Mouse (Mus musculus): ENCODE measurements around the gene Wwox. TPM values are rescaled to one million over a fixed set of nuclear protein-coding genes. Genes with fewer than 3 reads are reported as not detected.

The Wwox gene
- polyA plus RNA-seq, 1 experiment: not detected

DNA sequence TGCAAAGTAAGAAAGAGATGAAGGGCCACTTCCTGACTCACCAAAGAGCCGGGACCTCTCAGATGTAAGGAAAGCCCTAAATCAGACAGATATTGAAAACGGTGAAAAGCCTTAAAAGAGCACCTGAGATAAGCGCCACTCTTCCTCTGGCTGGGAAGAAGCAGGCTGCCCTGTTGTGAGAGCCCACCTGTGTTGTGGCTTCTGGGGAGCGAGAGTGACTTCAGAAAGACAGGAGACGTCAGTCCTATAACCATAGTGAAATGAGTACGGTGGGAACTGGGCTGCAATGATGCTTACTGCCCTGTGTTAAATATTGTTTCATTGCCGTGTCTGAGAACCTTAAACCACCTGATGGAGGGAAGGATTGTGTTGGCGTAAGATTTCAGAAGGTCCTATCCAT lies 431.0 kb downstream of the Wwox start:
- 97% methylated on average over 8 of the region's 8 CpGs for WGBS
- H3K4me3 ChIP-seq (ENCODE audit: insufficient read depth, low read depth, low read length): no peak overlapping the region
- H3K27ac ChIP-seq (ENCODE audit: insufficient read depth, low read depth, low read length): no peak overlapping the region
- TF ChIP-seq CTCF (IDR thresholded peaks at IDR 0.05; ENCODE audit: insufficient read depth, low read depth, low read length) (no peak), POLR2A (IDR thresholded peaks at IDR 0.05; ENCODE audit: insufficient read depth, low read depth, low read length) (no peak)
- 0 out of 2 replicates have a peak, but pooled peaks cover 2% of the 10 kb centered on the region for H3K4me1 ChIP-seq (ENCODE audit: control insufficient read depth, insufficient read depth, low read length)

- Histone ChIP-seq H3K4me1 (ENCODE audit: control insufficient read depth, insufficient read depth, low read length) (peaks cover 5% of the 10 kb centered on the region; the same call in 1 of the 2 replicates), H3K27ac (ENCODE audit: insufficient read depth, low read depth, low read length) (no peak overlapping the region), H3K4me3 (ENCODE audit: insufficient read depth, low read depth, low read length) (no peak overlapping the region)
- WGBS: 46% methylated on average over 3 of the region's 3 CpGs
- TF ChIP-seq POLR2A (IDR thresholded peaks at IDR 0.05; ENCODE audit: insufficient read depth, low read depth, low read length) (no peak), CTCF (IDR thresholded peaks at IDR 0.05; ENCODE audit: insufficient read depth, low read depth, low read length) (no peak)
Measured at GRCm38 (mm10) chr8:114872491-114872890, 433.0 kb downstream of the Wwox start.

DNA sequence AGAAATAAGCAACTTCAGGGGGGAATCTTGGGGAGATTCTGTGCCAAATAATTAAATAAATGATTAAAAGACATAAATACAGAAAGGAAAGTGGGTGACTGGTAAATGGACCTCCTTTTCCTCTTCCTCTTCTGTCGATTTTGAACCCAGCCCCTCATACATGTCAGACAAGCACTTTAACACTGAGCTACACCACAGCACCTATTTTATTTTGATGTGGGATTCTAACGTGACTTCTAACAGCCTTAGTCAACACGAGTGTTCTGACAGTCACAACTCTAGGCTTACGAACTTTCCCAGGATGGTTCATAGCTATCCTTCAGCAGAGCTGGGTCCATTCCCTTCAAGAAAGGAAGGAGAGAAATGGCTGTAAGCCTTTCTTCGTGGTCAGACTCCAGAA lies 435.7 kb downstream of the Wwox start:
- WGBS: 83% methylated on average over 5 of the region's 5 CpGs
- Histone ChIP-seq H3K27ac (ENCODE audit: insufficient read depth, low read depth, low read length) (no peak overlapping the region), H3K4me3 (ENCODE audit: insufficient read depth, low read depth, low read length) (no peak overlapping the region), H3K4me1 (ENCODE audit: control insufficient read depth, insufficient read depth, low read length) (peaks cover 5% of the 10 kb centered on the region; the same call in 1 of the 2 replicates)
- TF ChIP-seq CTCF (IDR thresholded peaks at IDR 0.05; ENCODE audit: insufficient read depth, low read depth, low read length) (no peak), POLR2A (IDR thresholded peaks at IDR 0.05; ENCODE audit: insufficient read depth, low read depth, low read length) (no peak)

DNA sequence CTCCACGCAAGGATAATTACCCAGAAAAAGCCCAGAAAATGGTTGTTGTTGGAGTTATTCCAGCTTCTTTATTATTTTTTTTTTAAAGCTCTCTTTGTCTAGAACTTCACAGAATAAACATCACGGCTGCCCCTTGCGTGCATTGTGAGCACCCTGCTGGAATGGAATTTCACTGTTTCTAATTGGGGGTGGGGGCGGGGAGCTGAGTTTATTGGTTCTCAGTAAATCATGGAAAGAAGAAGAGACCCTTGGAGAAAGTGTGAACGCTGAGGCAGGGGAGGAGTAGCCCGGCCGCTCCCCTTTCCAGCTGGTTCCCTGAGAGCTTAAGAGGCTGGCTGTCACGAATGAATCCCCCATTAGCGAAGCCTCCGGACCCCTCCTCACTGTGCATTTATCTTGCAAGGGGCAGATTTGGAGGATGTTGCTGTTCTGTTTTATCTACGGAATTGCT lies 436.7 kb downstream of the Wwox start:
- Histone ChIP-seq H3K4me3 (ENCODE audit: insufficient read depth, low read depth, low read length) (no peak overlapping the region), H3K4me1 (ENCODE audit: control insufficient read depth, insufficient read depth, low read length) (peaks cover 5% of the 10 kb centered on the region; the same call in 1 of the 2 replicates), H3K27ac (ENCODE audit: insufficient read depth, low read depth, low read length) (no peak overlapping the region)
- TF ChIP-seq CTCF (IDR thresholded peaks at IDR 0.05; ENCODE audit: insufficient read depth, low read depth, low read length): no peak
- no peak for TF ChIP-seq POLR2A (IDR thresholded peaks at IDR 0.05; ENCODE audit: insufficient read depth, low read depth, low read length)
- WGBS: 24% methylated on average over 11 of the region's 11 CpGs

DNA sequence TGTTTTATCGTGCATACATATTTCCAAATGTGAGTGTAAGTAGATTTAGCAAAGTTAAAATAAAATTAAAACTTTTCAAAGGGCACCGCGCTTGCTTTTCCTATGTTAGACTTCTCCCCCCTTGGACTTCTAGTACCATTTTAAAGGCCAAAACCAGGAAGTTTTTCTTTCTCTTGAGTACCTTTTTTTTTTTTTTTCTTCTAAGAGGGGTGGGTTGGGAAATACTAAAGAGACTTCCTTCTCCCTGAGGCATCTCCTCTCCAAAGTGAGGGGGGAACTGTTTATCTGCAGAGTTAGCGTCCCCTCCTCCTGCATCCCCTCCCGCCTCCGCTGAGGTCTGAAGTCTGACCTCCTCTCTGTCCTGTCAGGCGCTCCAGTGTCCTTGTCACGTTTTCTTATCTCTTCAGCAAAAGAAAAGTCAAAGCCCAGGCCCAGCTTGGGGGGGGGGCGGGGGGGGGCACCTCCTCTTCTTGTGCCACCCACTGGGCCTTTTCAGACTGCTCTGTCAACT lies 437.3 kb downstream of the Wwox start:
- TF ChIP-seq POLR2A (IDR thresholded peaks at IDR 0.05; ENCODE audit: insufficient read depth, low read depth, low read length) (no peak), CTCF (IDR thresholded peaks at IDR 0.05; ENCODE audit: insufficient read depth, low read depth, low read length) (no peak)
- Histone ChIP-seq H3K4me3 (ENCODE audit: insufficient read depth, low read depth, low read length) (no peak overlapping the region), H3K4me1 (ENCODE audit: control insufficient read depth, insufficient read depth, low read length) (peaks cover 8% of the 10 kb centered on the region), H3K27ac (ENCODE audit: insufficient read depth, low read depth, low read length) (no peak overlapping the region)
- WGBS: 75% methylated on average over 9 of the region's 9 CpGs

- TF ChIP-seq POLR2A (IDR thresholded peaks at IDR 0.05; ENCODE audit: insufficient read depth, low read depth, low read length) (no peak), CTCF (IDR thresholded peaks at IDR 0.05; ENCODE audit: insufficient read depth, low read depth, low read length) (no peak)
- Histone ChIP-seq H3K27ac (ENCODE audit: insufficient read depth, low read depth, low read length) (no peak overlapping the region), H3K4me3 (ENCODE audit: insufficient read depth, low read depth, low read length) (no peak overlapping the region), H3K4me1 (ENCODE audit: control insufficient read depth, insufficient read depth, low read length) (peaks cover 12% of the 10 kb centered on the region)
- 92% methylated on average over 10 of the region's 10 CpGs for WGBS
Measured at GRCm38 (mm10) chr8:114877234-114877633, 437.8 kb downstream of the Wwox start.

DNA sequence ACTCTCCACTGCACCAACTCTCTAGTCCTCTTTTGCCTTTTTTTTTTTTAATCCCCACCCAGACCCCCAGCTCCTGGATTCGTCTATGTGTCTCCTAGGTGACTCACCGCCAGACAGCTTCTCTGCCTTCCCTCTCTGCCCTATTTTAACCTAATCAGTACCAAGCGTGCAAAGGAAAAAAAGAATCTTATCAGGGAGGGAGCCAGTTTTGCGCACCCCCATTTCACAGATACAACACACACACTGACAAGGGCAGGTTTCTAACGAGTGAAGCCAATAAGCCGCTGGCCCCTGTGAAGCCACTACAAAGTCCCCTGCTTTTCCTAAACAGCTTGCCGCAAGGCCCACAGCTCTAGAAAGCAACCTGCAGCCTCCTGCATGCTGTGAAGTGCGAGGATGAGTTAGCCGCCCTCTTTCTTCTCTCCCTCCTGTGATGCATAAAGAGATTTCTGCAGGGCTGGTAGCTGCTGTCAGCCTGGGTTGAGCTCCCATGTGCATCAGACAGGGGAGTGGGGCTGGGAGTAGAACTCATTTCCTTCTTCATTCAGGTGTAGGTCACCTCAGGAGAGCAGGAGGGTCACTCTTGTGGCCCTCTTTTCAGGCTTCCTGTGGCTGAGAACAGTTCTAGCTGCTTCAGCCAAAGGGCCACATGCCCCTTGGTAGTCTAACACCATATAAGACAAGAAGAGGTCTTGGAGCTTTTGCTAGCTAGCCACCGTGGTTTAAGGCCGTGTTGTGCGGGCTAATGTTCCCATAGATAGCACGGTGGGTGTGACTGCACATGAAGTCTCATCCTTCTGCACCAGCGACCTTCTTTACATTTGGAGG lies 439.2 kb downstream of the Wwox start:
- 91% methylated on average over 14 of the region's 14 CpGs for WGBS
- peaks cover 10% of the 10 kb centered on the region for H3K4me1 ChIP-seq (ENCODE audit: control insufficient read depth, insufficient read depth, low read length)
- no peak overlapping the region for H3K4me3 ChIP-seq (ENCODE audit: insufficient read depth, low read depth, low read length)
- TF ChIP-seq CTCF (IDR thresholded peaks at IDR 0.05; ENCODE audit: insufficient read depth, low read depth, low read length) (no peak), POLR2A (IDR thresholded peaks at IDR 0.05; ENCODE audit: insufficient read depth, low read depth, low read length) (no peak)
- no peak overlapping the region for H3K27ac ChIP-seq (ENCODE audit: insufficient read depth, low read depth, low read length)

DNA sequence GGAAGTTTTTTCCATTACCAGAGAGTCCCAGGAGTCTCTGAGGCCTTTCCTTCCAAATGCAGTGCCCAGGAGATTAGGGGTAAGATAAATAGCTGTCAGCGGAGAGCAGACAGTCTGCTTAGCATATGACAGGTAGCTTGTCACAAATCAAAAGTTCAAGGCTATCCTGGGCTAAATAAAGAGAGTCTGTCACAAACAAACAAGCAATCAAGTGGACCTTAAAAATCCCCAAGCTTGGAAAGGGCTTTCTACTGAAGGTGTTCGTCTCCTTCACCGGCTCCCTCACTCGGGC lies 439.8 kb downstream of the Wwox start:
- Histone ChIP-seq H3K4me1 (ENCODE audit: control insufficient read depth, insufficient read depth, low read length) (peaks cover 10% of the 10 kb centered on the region), H3K27ac (ENCODE audit: insufficient read depth, low read depth, low read length) (no peak overlapping the region), H3K4me3 (ENCODE audit: insufficient read depth, low read depth, low read length) (no peak overlapping the region)
- 97% methylated on average over 4 of the region's 4 CpGs for WGBS
- no peak for TF ChIP-seq POLR2A (IDR thresholded peaks at IDR 0.05; ENCODE audit: insufficient read depth, low read depth, low read length)
- no peak for TF ChIP-seq CTCF (IDR thresholded peaks at IDR 0.05; ENCODE audit: insufficient read depth, low read depth, low read length)

- no peak overlapping the region for H3K4me3 ChIP-seq (ENCODE audit: insufficient read depth, low read depth, low read length)
- H3K4me1 ChIP-seq (ENCODE audit: control insufficient read depth, insufficient read depth, low read length): peaks cover 10% of the 10 kb centered on the region
- WGBS: 94% methylated on average over 2 of the region's 2 CpGs
- no peak overlapping the region for H3K27ac ChIP-seq (ENCODE audit: insufficient read depth, low read depth, low read length)
- TF ChIP-seq CTCF (IDR thresholded peaks at IDR 0.05; ENCODE audit: insufficient read depth, low read depth, low read length) (no peak), POLR2A (IDR thresholded peaks at IDR 0.05; ENCODE audit: insufficient read depth, low read depth, low read length) (no peak)
Measured at GRCm38 (mm10) chr8:114879678-114880077, 440.2 kb downstream of the Wwox start.
